Mouse (Mus musculus) right cerebral cortex, postnatal 10 days (tissue): ENCODE measurements around the gene Nkx2-3.

ENCODE experiments used
- DNase-seq, 2 experiments: peaks; one replicate each; pipeline ENCODE4 v3.0.0; 2021; ENCODE audit warnings: low spot score in 2 of 2

Nkx2-3 gene

GRCm38 (mm10) chr19:43605666-43606551, 6.2 kb upstream of the Nkx2-3 start:
- no peak for DNase-seq

GRCm38 (mm10) chr19:43606552-43607530, 5.3 kb upstream of the Nkx2-3 start:
- no peak for DNase-seq

GRCm38 (mm10) chr19:43607842-43608680, 4.1 kb upstream of the Nkx2-3 start:
- no peak for DNase-seq

GRCm38 (mm10) chr19:43608711-43609457, 3.2 kb upstream of the Nkx2-3 start:
- no peak for DNase-seq

- no peak for DNase-seq
Observed at GRCm38 (mm10) chr19:43609458-43610330, 2.4 kb upstream of the Nkx2-3 start.

GRCm38 (mm10) chr19:43610341-43610848, 1.7 kb upstream of the Nkx2-3 start:
- no peak for DNase-seq

GRCm38 (mm10) chr19:43611110-43611509, 1.0 kb upstream of the Nkx2-3 start:
- DNase-seq = no peak

- no peak for DNase-seq
Observed at GRCm38 (mm10) chr19:43611561-43611960, 564 bp upstream of the Nkx2-3 start.

- DNase-seq = no peak
Observed at GRCm38 (mm10) chr19:43612501-43612971, 411 bp downstream of the Nkx2-3 start.

GRCm38 (mm10) chr19:43613293-43614130, 1.4 kb downstream of the Nkx2-3 start:
- DNase-seq = no peak

GRCm38 (mm10) chr19:43614341-43615073, 2.4 kb downstream of the Nkx2-3 start:
- DNase-seq = no peak

GRCm38 (mm10) chr19:43615074-43615445, 2.9 kb downstream of the Nkx2-3 start:
- no peak for DNase-seq

GRCm38 (mm10) chr19:43615571-43616414, 3.7 kb downstream of the Nkx2-3 start:
- no peak for DNase-seq

- DNase-seq = no peak
Observed at GRCm38 (mm10) chr19:43616415-43616861, 4.3 kb downstream of the Nkx2-3 start.

GRCm38 (mm10) chr19:43616889-43617288, 4.8 kb downstream of the Nkx2-3 start:
- no peak for DNase-seq

GRCm38 (mm10) chr19:43617761-43618349, 5.7 kb downstream of the Nkx2-3 start:
- no peak for DNase-seq
